Mouse (Mus musculus) myocyte (in vitro differentiated cells): ENCODE data around the gene Foxo3. TPM values are rescaled to one million over a fixed set of nuclear protein-coding genes. Genes with fewer than 3 reads are reported as not detected.

Experiments used
- H3K27me3 ChIP-seq: one replicate; pipeline ENCODE4 v1.6.1; 2011; ENCODE audit not compliant: control insufficient read depth, insufficient read depth, insufficient read length
- H3K36me3 ChIP-seq: one replicate; pipeline ENCODE4 v1.6.1; 2011; ENCODE audit not compliant: control insufficient read depth, insufficient read depth
- H3K4me2 ChIP-seq: one replicate; pipeline ENCODE4 v1.6.1; 2011; ENCODE audit warnings: low read depth, control low read depth
- H3K4me3 ChIP-seq: one replicate; pipeline ENCODE4 v1.5.1; 2011; ENCODE audit warnings: mild to moderate bottlenecking, control low read depth, moderate library complexity
- H3K79me2 ChIP-seq: one replicate; pipeline ENCODE4 v1.6.1; 2011; ENCODE audit not compliant: control insufficient read depth, insufficient read depth
- H3ac ChIP-seq: one replicate; pipeline ENCODE4 v1.6.1; 2011; ENCODE audit not compliant: control insufficient read depth, insufficient read length
- CEBPB ChIP-seq: IDR thresholded peaks from 2 replicates; pipeline ENCODE4 v1.6.1; 2011; ENCODE audit warnings: mild to moderate bottlenecking, moderate library complexity; ENCODE audit not compliant: poor library complexity, insufficient read depth, severe bottlenecking
- E2F4 ChIP-seq: IDR thresholded peaks from one replicate; pipeline ENCODE4 v1.6.1; 2011; ENCODE audit warnings: mild to moderate bottlenecking, control low read depth, moderate library complexity; ENCODE audit not compliant: insufficient read depth
- MAX ChIP-seq: IDR thresholded peaks from one replicate; pipeline ENCODE4 v1.6.1; 2011; ENCODE audit warnings: low read depth, mild to moderate bottlenecking, control low read depth
- MYOD1 ChIP-seq, 3 experiments: IDR thresholded peaks; one replicate each; pipeline ENCODE4 v1.6.1; 2011; ENCODE audit warnings: control low read depth in 2 of 3, low read depth in 2 of 3, mild to moderate bottlenecking in 2 of 3, moderate library complexity in 1 of 3; ENCODE audit not compliant: insufficient read length in 2 of 3, control insufficient read depth in 1 of 3
- MYOG ChIP-seq, 3 experiments: IDR thresholded peaks; one replicate each; pipeline ENCODE4 v1.6.1; 2011; ENCODE audit warnings: control low read depth in 2 of 3, low read depth in 2 of 3, mild to moderate bottlenecking in 2 of 3; ENCODE audit not compliant: insufficient read length in 2 of 3, control insufficient read depth in 1 of 3, insufficient read depth in 1 of 3
- POLR2A ChIP-seq: IDR thresholded peaks from one replicate; pipeline ENCODE4 v1.6.1; 2011; ENCODE audit warnings: low read depth, mild to moderate bottlenecking, control low read depth, moderate library complexity; ENCODE audit not compliant: insufficient read length
- POLR2AphosphoS2 ChIP-seq: IDR thresholded peaks from one replicate; pipeline ENCODE4 v1.6.1; 2011; ENCODE audit warnings: low read depth, control low read depth; ENCODE audit not compliant: insufficient read length
- REST ChIP-seq: IDR thresholded peaks from one replicate; pipeline ENCODE4 v1.6.1; 2011; ENCODE audit warnings: mild to moderate bottlenecking, control low read depth, moderate library complexity; ENCODE audit not compliant: insufficient read depth, insufficient read length
- SRF ChIP-seq: IDR thresholded peaks from one replicate; pipeline ENCODE4 v1.6.1; 2011; ENCODE audit warnings: low read depth; ENCODE audit not compliant: control insufficient read depth, insufficient read length
- TCF12 ChIP-seq: IDR thresholded peaks from one replicate; pipeline ENCODE4 v1.6.1; 2011; ENCODE audit warnings: mild to moderate bottlenecking, control low read depth; ENCODE audit not compliant: poor library complexity, insufficient read depth, severe bottlenecking
- TCF3 ChIP-seq: IDR thresholded peaks from one replicate; pipeline ENCODE4 v1.6.1; 2011; ENCODE audit warnings: low read depth, control low read depth; ENCODE audit not compliant: insufficient read length
- USF1 ChIP-seq: IDR thresholded peaks from one replicate; pipeline ENCODE4 v1.6.1; 2011; ENCODE audit warnings: low read depth, mild to moderate bottlenecking, control low read depth, moderate library complexity
- polyA plus RNA-seq: library from polyadenylated mRNA; unstranded; fragments of >200 nt; fragmentation: generic; extraction: Trizol; gene quantifications from one replicate; pipeline ENCODE4 v1.2.1, GENCODE M21; 2012; ENCODE audit warnings: missing spikeins

Foxo3 gene
- polyA plus RNA-seq, 1 experiment, result 11.2 TPM

- TF ChIP-seq TCF12 (no peak), POLR2AphosphoS2 (no peak), REST (no peak), SRF (no peak), TCF3 (no peak), MYOD1 (IDR thresholded peaks at IDR 0.05; ENCODE audit: control insufficient read depth in 1 of 3, insufficient read length in 2 of 3, low read depth in 2 of 3) (no peak), USF1 (no peak), E2F4 (no peak), CEBPB (no peak), POLR2A (no peak), MAX (no peak), MYOG (IDR thresholded peaks at IDR 0.05; ENCODE audit: control insufficient read depth in 1 of 3, insufficient read depth in 1 of 3, insufficient read length in 2 of 3, low read depth in 2 of 3) (no peak)
- Histone ChIP-seq H3K4me2 (peak overlapping the region; percentile 73), H3K4me3 (peak overlapping the region; percentile 90), H3K79me2 (peaks cover 13% of the 10 kb centered on the region), H3K27me3 (no peaks in the 10 kb centered on the region), H3K36me3 (no peaks in the 10 kb centered on the region), H3ac (no peak overlapping the region)
Observed at GRCm38 (mm10) chr10:42273760-42274691, 2.5 kb downstream of the Foxo3 start.

- H3K4me2 ChIP-seq, result no peak overlapping the region
- TF ChIP-seq MYOG (IDR thresholded peaks at IDR 0.05; ENCODE audit: control insufficient read depth in 1 of 3, insufficient read depth in 1 of 3, insufficient read length in 2 of 3, low read depth in 2 of 3) (no peak), POLR2A (no peak), CEBPB (no peak), E2F4 (no peak), USF1 (no peak), TCF3 (no peak), TCF12 (no peak), REST (no peak), SRF (no peak), POLR2AphosphoS2 (no peak), MAX (no peak)
- H3K27me3 ChIP-seq, result no peaks in the 10 kb centered on the region
- H3K79me2 ChIP-seq, result peaks cover 14% of the 10 kb centered on the region
- H3K36me3 ChIP-seq, result no peaks in the 10 kb centered on the region
- H3K4me3 ChIP-seq, result no peak overlapping the region
- H3ac ChIP-seq, result no peak overlapping the region
Observed at GRCm38 (mm10) chr10:42273403-42273759, 3.2 kb downstream of the Foxo3 start.

GRCm38 (mm10) chr10:42271454-42272230 lies 4.9 kb downstream of the Foxo3 start:
- Histone ChIP-seq H3ac (no peak overlapping the region), H3K4me2 (no peak overlapping the region), H3K79me2 (peaks cover 20% of the 10 kb centered on the region), H3K27me3 (no peaks in the 10 kb centered on the region), H3K36me3 (peaks cover under 1% of the 10 kb centered on the region), H3K4me3 (no peak overlapping the region)
- TF ChIP-seq TCF3 (no peak), SRF (no peak), MYOD1 (IDR thresholded peaks at IDR 0.05; ENCODE audit: control insufficient read depth in 1 of 3, insufficient read length in 2 of 3, low read depth in 2 of 3) (no peak), CEBPB (no peak)

DNA sequence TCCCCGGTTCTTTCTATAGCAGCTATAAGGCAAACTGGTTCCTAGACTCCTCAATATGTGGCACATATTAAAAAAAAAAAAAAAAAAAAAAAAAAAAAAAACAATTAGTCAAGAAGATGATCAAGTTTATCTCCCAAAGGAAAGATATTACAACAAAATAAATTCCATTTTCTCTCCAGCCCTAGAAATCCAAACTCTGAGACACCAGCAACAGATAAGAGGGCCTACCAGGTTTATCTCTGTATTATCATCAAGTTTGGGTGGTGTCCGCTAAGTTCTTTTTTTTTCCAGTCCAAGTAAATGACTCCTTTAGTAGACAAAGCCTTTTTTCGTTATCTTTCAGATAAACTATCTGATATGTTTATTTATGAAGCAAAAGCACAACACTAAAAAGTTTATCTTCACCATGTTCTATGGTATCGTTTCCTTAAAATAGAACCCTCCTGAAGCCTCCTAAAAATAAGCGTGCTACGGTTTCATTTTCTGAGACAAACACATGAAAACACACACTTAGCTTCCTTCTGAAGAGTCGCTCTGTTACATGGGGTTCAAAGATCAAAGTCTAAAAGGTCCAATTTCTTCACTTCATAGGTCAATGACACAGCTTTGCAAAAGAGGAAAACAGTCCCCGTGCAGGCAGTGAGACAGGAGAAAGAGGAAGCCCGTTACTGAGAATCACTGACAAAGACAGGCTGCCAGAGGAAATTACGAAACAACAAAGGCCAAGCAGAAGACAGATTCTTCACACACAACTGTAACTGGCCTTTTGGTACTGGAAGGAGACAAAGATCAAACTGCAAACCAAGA lies 6.1 kb downstream of the Foxo3 start:
- no peak overlapping the region for H3K4me3 ChIP-seq
- H3K79me2 ChIP-seq, result peaks cover 21% of the 10 kb centered on the region
- H3K27me3 ChIP-seq, result no peaks in the 10 kb centered on the region
- H3ac ChIP-seq, result no peak overlapping the region
- TF ChIP-seq POLR2AphosphoS2, result no peak
- no peak for TF ChIP-seq CEBPB
- no peak for TF ChIP-seq POLR2A
- TF ChIP-seq MYOG (IDR thresholded peaks at IDR 0.05; ENCODE audit: control insufficient read depth in 1 of 3, insufficient read depth in 1 of 3, insufficient read length in 2 of 3, low read depth in 2 of 3), result no peak
- no peak for TF ChIP-seq TCF3
- no peak for TF ChIP-seq USF1
- no peak for TF ChIP-seq E2F4
- TF ChIP-seq TCF12, result no peak
- H3K36me3 ChIP-seq, result peaks cover 12% of the 10 kb centered on the region
- no peak overlapping the region for H3K4me2 ChIP-seq
